Mouse (Mus musculus) kidney, adult 2 months (tissue): ENCODE data around the gene Ccdc92b. TPM values are rescaled to one million over a fixed set of nuclear protein-coding genes. Genes with fewer than 3 reads are reported as not detected.
A peak's percentile ranks its signal among the peaks of the same experiment; 100 is the strongest.

Experiments
- DNase-seq: peaks from one replicate; pipeline ENCODE4 v3.0.0; 2021
- H3K27ac ChIP-seq: fragments of 200-500 bp; 2 replicates; pipeline ENCODE4 v1.5.1; 2012; ENCODE audit warnings: low read depth, low read length, control low read depth, inconsistent platforms; ENCODE audit not compliant: insufficient read depth
- H3K27me3 ChIP-seq: fragments of 200-500 bp; replicated peaks from 2 replicates; pipeline ENCODE4 v1.6.1; 2012; ENCODE audit warnings: mild to moderate bottlenecking, moderate library complexity, low read length, inconsistent platforms; ENCODE audit not compliant: control insufficient read depth, insufficient read depth
- H3K36me3 ChIP-seq: fragments of 200-500 bp; 2 replicates; pipeline ENCODE4 v1.6.1; 2012; ENCODE audit warnings: mild to moderate bottlenecking, moderate library complexity, low read length, inconsistent platforms; ENCODE audit not compliant: control insufficient read depth, insufficient read depth
- H3K4me1 ChIP-seq: fragments of 200-500 bp; 2 replicates; pipeline ENCODE4 v1.6.1; 2011; ENCODE audit warnings: low read length; ENCODE audit not compliant: control insufficient read depth, insufficient read depth
- H3K4me3 ChIP-seq: fragments of 200-500 bp; 2 replicates; pipeline ENCODE4 v1.5.1; 2011; ENCODE audit warnings: mild to moderate bottlenecking, low read depth, low read length, control low read depth; ENCODE audit not compliant: insufficient read depth
- CTCF ChIP-seq: fragments of 200-500 bp; conservative IDR thresholded peaks from 2 replicates; pipeline ENCODE4 v1.5.1; 2011; ENCODE audit warnings: low read depth, mild to moderate bottlenecking, control low read depth, low read length, moderate library complexity, mixed read lengths; ENCODE audit not compliant: insufficient read depth, insufficient read length
- POLR2A ChIP-seq: fragments of 200-500 bp; IDR thresholded peaks from one replicate; pipeline ENCODE4 v1.6.1; 2011; ENCODE audit warnings: low read depth, low read length, control low read depth
- WGBS: fragments of 180-500 bp; shearing (Covaris S2); methylation state at CpG from one replicate; pipeline ENCODE4 v1.1.7; 2018; 5-methylcytosine and 5-hydroxymethylcytosine counted together
- polyA plus RNA-seq: library from polyadenylated mRNA; depleted of rRNA; stranded (reverse); fragments of >200 nt; gene quantifications from 2 replicates; pipeline ENCODE4 v1.2.3, GENCODE M21; 2012

Ccdc92b gene
- polyA plus RNA-seq, 1 experiment = 0.13 TPM

GRCm38 (mm10) chr11:74592246-74592645 lies 27.2 kb upstream of the Ccdc92b start:
- Histone ChIP-seq H3K4me1 (no peaks in the 10 kb centered on the region), H3K27ac (no peak overlapping the region), H3K27me3 (no peaks in the 10 kb centered on the region), H3K36me3 (no peaks in the 10 kb centered on the region), H3K4me3 (no peak overlapping the region)
- WGBS = 79% methylated on average over 3 of the region's 3 CpGs
- TF ChIP-seq POLR2A (no peak), CTCF (no peak)
- no peak for DNase-seq

- Histone ChIP-seq H3K36me3 (no peaks in the 10 kb centered on the region), H3K4me3 (no peak overlapping the region), H3K27me3 (no peaks in the 10 kb centered on the region), H3K27ac (no peak overlapping the region), H3K4me1 (no peaks in the 10 kb centered on the region)
- 77% methylated on average over 4 of the region's 4 CpGs for WGBS
- TF ChIP-seq CTCF = no peak
- no peak for TF ChIP-seq POLR2A
- DNase-seq = no peak
Observed at GRCm38 (mm10) chr11:74597283-74597989, 22.0 kb upstream of the Ccdc92b start.

- DNase-seq = no peak
- Histone ChIP-seq H3K27ac (no peak overlapping the region), H3K36me3 (no peaks in the 10 kb centered on the region), H3K27me3 (no peaks in the 10 kb centered on the region), H3K4me3 (no peak overlapping the region), H3K4me1 (no peaks in the 10 kb centered on the region)
- TF ChIP-seq CTCF (no peak), POLR2A (no peak)
Observed at GRCm38 (mm10) chr11:74597990-74598337, 21.4 kb upstream of the Ccdc92b start.

GRCm38 (mm10) chr11:74602286-74602685 lies 17.1 kb upstream of the Ccdc92b start:
- no peak for DNase-seq
- Histone ChIP-seq H3K27me3 (no peaks in the 10 kb centered on the region), H3K27ac (no peak overlapping the region), H3K4me3 (no peak overlapping the region), H3K4me1 (no peaks in the 10 kb centered on the region), H3K36me3 (no peaks in the 10 kb centered on the region)
- TF ChIP-seq CTCF = no peak
- TF ChIP-seq POLR2A = no peak
- 57% methylated on average over 1 of the region's 1 CpGs for WGBS

GRCm38 (mm10) chr11:74610068-74610467 lies 9.3 kb upstream of the Ccdc92b start:
- Histone ChIP-seq H3K27me3 (peaks cover 2% of the 10 kb centered on the region), H3K4me3 (no peak overlapping the region), H3K36me3 (no peaks in the 10 kb centered on the region), H3K4me1 (no peaks in the 10 kb centered on the region), H3K27ac (no peak overlapping the region)
- no peak for DNase-seq
- 27% methylated on average over 5 of the region's 5 CpGs for WGBS
- TF ChIP-seq CTCF = no peak

- H3K27ac ChIP-seq = no peak within 1 kb of the TSS
- peak within 1 kb of the TSS; percentile 29; the same call in 1 of the 2 replicates for H3K4me3 ChIP-seq
- DNase-seq = no peak
Observed at GRCm38 (mm10) chr11:74610545-74611176, 8.7 kb upstream of the Ccdc92b start, which contains the start of gene Rap1gap2. Gene Rap1gap2, minus strand, starts transcription at chr11:74610915.

GRCm38 (mm10) chr11:74611437-74611836 lies 8.0 kb upstream of the Ccdc92b start:
- Histone ChIP-seq H3K36me3 (no peaks in the 10 kb centered on the region), H3K27ac (no peak overlapping the region), H3K4me3 (no peak overlapping the region), H3K27me3 (peaks cover 2% of the 10 kb centered on the region), H3K4me1 (no peaks in the 10 kb centered on the region)
- 10% methylated on average over 7 of the region's 7 CpGs for WGBS
- TF ChIP-seq CTCF (no peak), POLR2A (no peak)
- DNase-seq = no peak

More at GRCm38 (mm10) chr11:74610545-74611176, 8.7 kb upstream of the Ccdc92b start, which contains the start of gene Rap1gap2:
- TF ChIP-seq POLR2A = no peak
- no peak for TF ChIP-seq CTCF
- Histone ChIP-seq H3K36me3 (no peaks in the 10 kb centered on the region), H3K4me1 (no peaks in the 10 kb centered on the region), H3K27me3 (peaks cover 2% of the 10 kb centered on the region)
- WGBS = 2% methylated on average over 50 of the region's 50 CpGs
